Mouse (Mus musculus) thymus, adult 2 months (tissue): ENCODE data around the gene Gltpd2. TPM values are rescaled to one million over a fixed set of nuclear protein-coding genes. Genes with fewer than 3 reads are reported as not detected.

Source experiments
- DNase-seq: peaks from one replicate; pipeline ENCODE4 v3.0.0; 2021
- H3K27ac ChIP-seq: fragments of 200-500 bp; 2 replicates; pipeline ENCODE4 v1.5.1; 2012; ENCODE audit warnings: low read length, control low read depth; ENCODE audit not compliant: control insufficient read depth, insufficient read depth
- H3K27me3 ChIP-seq: fragments of 200-500 bp; 2 replicates; pipeline ENCODE4 v1.6.1; 2012; ENCODE audit warnings: mild to moderate bottlenecking, low read length, moderate library complexity, mixed read lengths; ENCODE audit not compliant: control insufficient read depth, insufficient read depth
- H3K36me3 ChIP-seq: fragments of 200-500 bp; 2 replicates; pipeline ENCODE4 v1.6.1; 2012; ENCODE audit warnings: mild to moderate bottlenecking, low read length, moderate library complexity; ENCODE audit not compliant: control insufficient read depth, insufficient read depth
- H3K4me1 ChIP-seq: fragments of 200-500 bp; replicated peaks from 2 replicates; pipeline ENCODE4 v1.6.1; 2012; ENCODE audit warnings: low read length; ENCODE audit not compliant: control insufficient read depth, insufficient read depth
- H3K4me3 ChIP-seq: fragments of 200-500 bp; 2 replicates; pipeline ENCODE4 v1.5.1; 2012; ENCODE audit warnings: mild to moderate bottlenecking, low read length, control low read depth, moderate library complexity; ENCODE audit not compliant: control insufficient read depth, insufficient read depth
- CTCF ChIP-seq: fragments of 200-500 bp; IDR thresholded peaks from 2 replicates; pipeline ENCODE4 v1.5.1; 2012; ENCODE audit warnings: mild to moderate bottlenecking, control low read depth, low read length, moderate library complexity, borderline replicate concordance; ENCODE audit not compliant: control insufficient read depth, poor library complexity, insufficient read depth; ENCODE audit errors: extremely low read depth
- POLR2A ChIP-seq: fragments of 200-500 bp; IDR thresholded peaks from 2 replicates; pipeline ENCODE4 v1.6.1; 2012; ENCODE audit warnings: mild to moderate bottlenecking, low read length, control low read depth, moderate library complexity; ENCODE audit not compliant: control insufficient read depth, poor library complexity, insufficient read depth; ENCODE audit errors: extremely low read depth
- WGBS: fragments of 180-500 bp; shearing (Covaris S2); methylation state at CpG from one replicate; pipeline ENCODE4 v1.1.7; 2018; 5-methylcytosine and 5-hydroxymethylcytosine counted together
- polyA plus RNA-seq: library from polyadenylated mRNA; depleted of rRNA; stranded (reverse); fragments of >200 nt; gene quantifications from 2 replicates; pipeline ENCODE4 v1.2.3, GENCODE M21; 2012

The Gltpd2 gene
- polyA plus RNA-seq, 1 experiment: 0.22 TPM

DNA sequence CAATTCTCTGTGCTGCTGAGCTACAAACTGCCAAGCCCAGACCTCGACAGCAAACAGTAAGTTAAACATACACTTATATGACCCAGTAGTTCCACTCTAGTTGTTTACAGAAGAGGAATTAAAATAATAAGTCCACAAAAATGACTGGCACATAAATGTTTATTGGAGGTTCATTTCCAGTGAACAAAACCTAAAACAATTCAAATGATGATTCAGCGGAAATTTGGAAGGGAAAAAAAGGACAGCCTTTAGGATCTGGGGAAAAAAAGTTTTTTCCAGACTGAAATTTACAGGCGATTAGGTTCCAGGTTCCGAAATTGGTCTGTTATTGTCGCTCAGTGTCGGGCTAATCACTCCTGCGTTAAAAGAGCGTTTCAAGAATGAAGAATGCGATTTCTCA lies 20.4 kb downstream of the Gltpd2 start:
- no peaks in the 10 kb centered on the region; the same call in 1 of the 2 replicates for H3K27me3 ChIP-seq
- no peaks in the 10 kb centered on the region for H3K36me3 ChIP-seq
- WGBS: 10% methylated on average over 9 of the region's 9 CpGs
- TF ChIP-seq POLR2A: no peak
- no peak for TF ChIP-seq CTCF
- DNase-seq: no peak
- H3K27ac ChIP-seq: no peak overlapping the region
- H3K4me3 ChIP-seq: peak overlapping the region; percentile 42
- H3K4me1 ChIP-seq: peaks cover 4% of the 10 kb centered on the region; the same call in 1 of the 2 replicates

- peak; percentile 84 for DNase-seq
- Histone ChIP-seq H3K4me1 (peaks cover 4% of the 10 kb centered on the region; the same call in 1 of the 2 replicates), H3K36me3 (no peaks in the 10 kb centered on the region), H3K27me3 (no peaks in the 10 kb centered on the region; the same call in 1 of the 2 replicates), H3K27ac (no peak within 1 kb of the TSS), H3K4me3 (peak within 1 kb of the TSS; percentile 42)
- 3% methylated on average over 64 of the region's 65 CpGs for WGBS
- TF ChIP-seq POLR2A (0 out of 2 replicates have a peak, but pooled peaks have one; percentile 23), CTCF (peak; percentile 79; the same call in 1 of the 2 replicates)
These were observed 21.0 kb downstream of the Gltpd2 start, which contains the start of gene Pld2 for GRCm38 (mm10) chr11:70539877-70540587. Gene Pld2, plus strand, starts transcription at chr11:70540064.

DNA sequence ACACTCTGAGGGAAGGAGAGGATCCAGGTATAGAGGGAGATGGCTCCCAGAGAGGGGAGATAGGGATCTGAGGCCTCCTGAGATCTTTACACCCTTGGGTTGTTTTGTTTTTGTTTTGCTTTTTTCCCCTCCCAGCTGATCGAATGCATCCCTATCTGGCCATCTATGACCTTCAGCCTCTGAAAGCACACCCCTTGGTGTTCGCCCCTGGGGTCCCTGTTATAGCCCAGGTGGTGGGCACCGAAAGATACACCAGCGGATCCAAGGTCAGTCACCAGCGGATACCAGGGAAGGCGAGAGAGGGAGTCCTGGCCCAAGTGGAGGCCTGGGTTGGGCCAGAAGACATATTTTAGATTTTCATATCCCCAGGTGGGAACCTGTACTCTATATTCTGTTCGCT lies 21.9 kb downstream of the Gltpd2 start:
- 89% methylated on average over 7 of the region's 7 CpGs for WGBS
- TF ChIP-seq CTCF (no peak), POLR2A (no peak)
- no peak for DNase-seq
- H3K27me3 ChIP-seq: no peaks in the 10 kb centered on the region; the same call in 1 of the 2 replicates
- no peak overlapping the region for H3K4me3 ChIP-seq
- no peaks in the 10 kb centered on the region for H3K36me3 ChIP-seq
- H3K4me1 ChIP-seq: peaks cover 4% of the 10 kb centered on the region; the same call in 1 of the 2 replicates
- H3K27ac ChIP-seq: no peak overlapping the region

- H3K27me3 ChIP-seq: no peaks in the 10 kb centered on the region; the same call in 1 of the 2 replicates
- WGBS: 80% methylated on average over 5 of the region's 5 CpGs
- peaks cover 4% of the 10 kb centered on the region; the same call in 1 of the 2 replicates for H3K4me1 ChIP-seq
- H3K4me3 ChIP-seq: no peak overlapping the region
- TF ChIP-seq CTCF (no peak), POLR2A (no peak)
- H3K36me3 ChIP-seq: no peaks in the 10 kb centered on the region
- no peak for DNase-seq
- no peak overlapping the region for H3K27ac ChIP-seq
These were observed 22.4 kb downstream of the Gltpd2 start for GRCm38 (mm10) chr11:70541415-70541814.

DNA sequence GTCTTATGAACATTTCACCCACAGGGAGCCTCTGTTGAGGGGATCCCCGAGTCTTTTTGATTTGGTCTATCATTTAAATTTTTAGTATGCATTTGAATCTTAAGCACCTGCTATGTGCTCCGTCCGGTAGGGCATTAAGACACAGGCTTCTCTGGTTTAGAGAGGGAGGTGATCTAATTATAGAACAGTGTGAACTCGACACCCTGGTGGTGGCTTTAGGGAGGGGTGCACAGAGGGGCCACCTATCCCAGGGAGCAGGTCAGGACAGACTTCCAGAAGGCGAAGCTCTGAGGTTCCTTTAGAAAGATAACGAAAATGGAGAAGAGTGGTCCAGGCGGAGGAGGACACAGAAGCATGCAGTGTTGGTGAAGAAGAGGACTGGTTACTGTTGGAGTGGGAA lies 25.5 kb downstream of the Gltpd2 start:
- no peak overlapping the region for H3K4me3 ChIP-seq
- 65% methylated on average over 7 of the region's 7 CpGs for WGBS
- DNase-seq: no peak
- H3K4me1 ChIP-seq: 0 out of 2 replicates have a peak, but pooled peaks cover 4% of the 10 kb centered on the region
- no peak for TF ChIP-seq CTCF
- H3K27me3 ChIP-seq: no peaks in the 10 kb centered on the region
- H3K27ac ChIP-seq: no peak overlapping the region
- no peaks in the 10 kb centered on the region for H3K36me3 ChIP-seq

DNA sequence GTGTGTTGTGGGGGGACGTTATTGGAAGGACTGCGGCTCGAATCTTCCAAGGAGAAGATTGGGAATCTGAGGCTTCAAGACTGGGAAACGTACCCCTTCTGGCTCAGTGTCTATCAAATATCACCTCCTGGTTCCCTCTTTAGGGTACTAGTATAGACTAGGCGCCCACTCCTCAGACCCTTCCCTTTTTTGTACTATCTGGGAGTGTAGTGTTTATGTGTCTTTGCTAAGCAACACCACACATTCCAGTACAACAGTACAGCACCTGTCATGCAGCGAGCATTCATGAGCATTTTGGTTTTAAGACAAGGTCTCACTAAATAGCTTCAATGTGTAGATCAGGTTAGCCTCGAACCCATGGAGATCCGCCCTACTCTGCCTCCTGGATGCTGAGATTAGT lies 32.5 kb downstream of the Gltpd2 start:
- H3K36me3 ChIP-seq: no peaks in the 10 kb centered on the region
- no peaks in the 10 kb centered on the region for H3K27me3 ChIP-seq
- 95% methylated on average over 8 of the region's 8 CpGs for WGBS
- DNase-seq: no peak
- no peak for TF ChIP-seq CTCF
- no peak for TF ChIP-seq POLR2A
- no peak overlapping the region for H3K4me3 ChIP-seq
- H3K4me1 ChIP-seq: no peaks in the 10 kb centered on the region
- no peak overlapping the region for H3K27ac ChIP-seq
